Mouse (Mus musculus): ENCODE results near the gene Cdc14a.

DNA sequence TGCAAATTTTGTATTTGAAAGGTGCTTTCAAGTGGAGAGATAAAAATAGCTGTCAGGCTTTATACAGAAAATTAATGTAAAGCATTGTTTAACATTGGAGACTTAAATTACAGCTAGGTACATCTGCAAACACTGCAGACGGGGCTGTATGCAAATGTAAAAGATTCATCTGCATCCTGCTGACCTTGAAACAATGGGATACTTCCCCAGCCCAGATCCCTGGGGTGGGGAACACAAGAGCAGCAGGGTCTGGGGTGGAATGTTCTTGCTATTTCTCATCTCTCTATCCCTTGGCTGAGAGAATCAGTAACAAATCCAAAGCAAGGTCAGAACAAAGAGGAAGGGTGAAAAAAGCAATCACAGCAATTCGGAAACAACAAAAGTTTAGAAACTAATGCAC lies 139.8 kb downstream of the Cdc14a start:
- TF ChIP-seq CTCF (IDR thresholded peaks at IDR 0.05; ENCODE audit: low read depth) = no peak
- TF ChIP-seq EP300 (IDR thresholded peaks at IDR 0.05; ENCODE audit: low read depth) = no peak

Data from liver, embryonic 14.5 days (tissue).